Mouse (Mus musculus) retina, postnatal 7 days (tissue): ENCODE measurements around the gene Ttll11.

Experiments used
- DNase-seq: peaks from one replicate; pipeline ENCODE4 v3.0.0-alpha.2; 2012; ENCODE audit warnings: low read depth, low spot score

Gene Ttll11

DNA sequence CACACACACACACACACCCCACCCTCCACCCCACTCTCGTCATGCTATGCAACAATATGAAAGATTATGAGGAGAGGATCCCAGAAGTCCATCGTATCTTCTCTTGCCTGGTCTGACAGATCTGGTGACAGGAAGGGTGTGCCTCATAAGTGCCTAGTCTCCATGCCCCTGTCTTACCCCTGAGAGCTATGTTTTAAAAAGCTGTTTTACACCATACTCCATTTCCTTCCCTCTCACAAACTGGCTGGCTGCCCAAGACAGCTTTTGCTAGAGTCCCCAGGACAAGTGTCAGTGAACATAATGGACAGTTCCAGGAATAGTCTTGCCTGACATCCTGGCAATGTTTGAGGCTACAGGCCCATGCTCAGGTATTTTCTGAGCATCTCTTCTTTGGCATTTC lies 78.9 kb downstream of the Ttll11 start:
- DNase-seq, result no peak

DNA sequence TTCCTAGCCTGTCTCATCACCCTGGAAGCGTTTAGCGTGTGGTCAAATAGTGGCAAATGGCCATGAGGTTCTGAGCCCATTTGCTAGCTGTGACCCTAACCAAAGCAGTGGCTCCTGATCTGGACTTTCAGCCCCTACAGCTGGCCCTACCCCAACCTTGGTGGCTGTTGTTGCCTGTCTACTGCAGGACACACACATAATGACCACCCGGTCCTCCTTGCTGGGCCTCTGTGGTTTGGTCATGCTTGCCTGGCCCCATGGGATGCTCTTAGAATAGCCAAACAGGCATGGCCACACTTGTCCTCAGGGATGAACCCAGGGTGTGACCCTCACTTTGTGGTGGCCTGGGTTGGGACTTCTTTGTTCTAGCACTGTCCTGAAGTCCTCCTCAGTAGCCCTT lies 80.0 kb downstream of the Ttll11 start:
- DNase-seq, result no peak

DNA sequence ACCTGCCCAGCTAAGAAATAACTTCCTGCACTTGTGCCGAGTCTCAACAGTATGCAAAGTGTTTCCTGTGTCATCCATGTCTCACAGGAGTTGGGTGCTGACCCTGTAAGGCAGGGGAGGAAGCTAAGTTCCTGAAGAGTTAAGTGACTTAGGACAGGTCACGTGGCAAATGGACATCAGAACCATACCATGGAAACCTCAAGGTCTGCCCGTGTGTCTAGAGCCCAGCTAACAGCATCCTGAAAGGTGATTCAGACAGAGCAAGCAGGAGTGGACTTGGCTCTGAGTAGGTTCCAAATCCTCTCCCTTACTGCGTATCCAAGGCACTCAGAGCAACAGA lies 80.6 kb downstream of the Ttll11 start:
- DNase-seq, result no peak

DNA sequence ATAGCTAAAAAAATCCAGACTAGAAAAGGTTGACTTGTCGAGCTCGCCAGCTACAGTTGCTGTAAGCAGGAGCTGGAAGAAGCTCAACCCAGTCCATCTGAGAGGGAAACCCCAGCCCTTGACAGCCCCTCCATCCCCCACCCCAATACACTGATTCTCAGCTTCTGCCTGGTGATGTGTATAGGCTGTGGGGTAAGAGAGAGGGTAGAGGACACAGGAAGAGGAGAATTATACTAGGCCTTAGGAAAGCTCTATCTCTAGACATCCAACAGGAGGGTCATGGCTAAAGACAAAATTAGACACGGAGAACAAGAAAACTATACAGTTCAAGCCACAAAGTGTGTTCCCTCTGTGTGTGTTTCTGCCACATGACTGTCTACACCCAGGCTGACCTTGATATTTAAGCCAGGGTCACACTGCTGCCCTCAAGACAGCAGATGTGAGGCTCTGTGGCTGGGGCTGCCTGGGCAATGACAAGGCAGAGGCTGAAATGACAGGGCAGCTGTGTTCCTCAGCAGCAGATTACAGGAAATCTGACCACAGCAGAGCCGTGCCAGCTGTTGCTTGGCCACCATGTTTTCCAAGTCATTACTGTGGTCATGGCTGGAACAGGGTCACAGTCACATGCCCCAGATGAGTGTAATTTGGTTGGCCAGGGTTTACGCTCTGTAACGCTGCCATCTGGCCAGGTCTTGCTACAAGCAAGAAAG lies 81.1 kb downstream of the Ttll11 start:
- no peak for DNase-seq

DNA sequence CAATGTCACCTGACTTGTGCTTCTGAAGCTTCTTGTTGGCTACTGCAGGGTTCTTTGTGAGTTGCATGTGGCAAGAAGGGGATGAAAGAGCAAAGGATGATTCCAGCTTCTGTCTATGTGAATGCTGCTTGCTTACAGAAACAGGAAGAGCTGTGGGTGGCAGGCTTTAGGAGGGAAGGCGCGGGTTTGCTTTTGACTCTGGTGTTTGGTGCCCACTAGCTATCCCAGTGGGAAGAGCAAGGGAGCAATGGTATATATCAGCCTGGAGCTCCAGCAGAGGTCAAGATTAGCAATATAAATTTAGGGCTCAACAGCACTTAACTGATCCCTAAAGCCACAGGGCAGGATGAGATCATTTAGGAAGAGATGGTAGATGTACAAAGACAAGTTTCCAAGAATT lies 82.6 kb downstream of the Ttll11 start:
- no peak for DNase-seq

DNA sequence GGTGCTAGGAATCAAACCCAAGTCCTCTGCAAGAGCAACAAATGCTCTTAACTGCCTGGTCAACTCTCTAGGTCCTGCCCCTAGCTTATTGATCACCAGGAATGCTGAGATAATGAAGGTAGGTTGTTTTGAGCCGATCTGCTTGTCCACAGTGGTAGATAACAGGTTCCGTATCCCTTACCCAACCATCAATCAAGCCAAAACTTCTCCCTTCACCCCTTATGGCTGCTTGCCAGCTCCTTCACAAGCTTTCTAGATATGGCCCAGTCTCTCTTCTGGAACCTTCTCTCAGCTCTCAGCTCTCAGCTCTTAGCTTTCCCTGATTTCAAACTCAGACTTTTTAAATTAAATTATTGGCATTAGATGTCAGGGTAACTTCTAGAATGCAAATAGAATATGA lies 85.2 kb downstream of the Ttll11 start:
- DNase-seq, result no peak

DNA sequence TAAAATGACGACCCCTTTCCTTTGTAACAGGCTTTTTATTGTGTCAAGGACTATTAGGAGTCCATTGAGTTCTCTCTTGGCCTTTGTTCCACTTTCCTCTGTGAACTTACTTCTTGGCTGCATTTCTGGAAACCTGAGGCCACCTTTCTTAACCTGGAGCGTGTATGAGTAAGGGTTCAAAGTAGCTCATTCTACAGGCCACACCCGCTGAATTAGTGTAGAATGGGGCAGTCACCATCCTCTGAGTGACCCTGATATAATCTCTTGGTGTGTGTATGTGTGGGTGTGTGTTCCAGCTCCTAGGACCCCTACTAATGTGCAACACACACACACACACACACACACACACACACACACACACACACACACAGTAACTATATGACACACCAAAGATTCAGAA lies 89.1 kb downstream of the Ttll11 start:
- no peak for DNase-seq

DNA sequence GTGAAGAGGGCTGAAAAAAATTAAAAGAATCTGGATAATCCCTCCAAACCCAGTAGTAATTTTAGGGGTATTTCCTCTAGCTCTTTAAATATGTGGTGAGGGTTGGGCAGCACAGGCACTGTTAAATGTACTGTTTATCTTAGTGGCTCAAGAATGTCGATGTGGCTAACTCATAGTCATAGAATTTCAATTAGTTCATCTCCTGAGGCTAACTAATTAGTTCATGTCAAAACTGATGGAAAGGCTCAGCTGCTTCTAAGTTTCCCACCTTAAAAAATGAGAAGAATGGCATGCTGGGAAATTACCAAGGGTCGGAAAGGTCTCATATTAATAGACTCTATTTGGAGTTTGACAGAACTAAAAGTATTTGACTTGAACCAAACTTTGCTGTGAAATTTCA lies 89.9 kb downstream of the Ttll11 start:
- DNase-seq, result no peak

DNA sequence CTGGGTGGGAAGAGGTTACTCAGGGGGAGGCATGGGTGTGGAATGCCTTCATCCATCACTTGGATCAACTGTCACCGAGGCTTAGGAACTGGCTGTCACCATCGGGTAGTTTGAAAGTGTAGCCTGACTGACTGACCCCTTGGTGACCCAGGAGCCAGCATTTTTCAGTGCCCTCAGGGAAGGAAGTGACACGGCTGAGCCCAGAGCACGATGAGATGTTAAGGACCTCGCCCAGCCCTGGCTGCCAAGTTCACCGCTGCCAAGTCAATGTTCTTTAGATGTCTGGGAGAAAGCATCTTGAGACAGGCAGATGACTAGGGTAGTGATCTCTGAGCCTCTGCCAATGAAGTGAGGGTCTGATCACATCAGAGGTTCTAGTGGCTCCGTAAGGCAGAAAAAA lies 95.4 kb downstream of the Ttll11 start:
- no peak for DNase-seq

DNA sequence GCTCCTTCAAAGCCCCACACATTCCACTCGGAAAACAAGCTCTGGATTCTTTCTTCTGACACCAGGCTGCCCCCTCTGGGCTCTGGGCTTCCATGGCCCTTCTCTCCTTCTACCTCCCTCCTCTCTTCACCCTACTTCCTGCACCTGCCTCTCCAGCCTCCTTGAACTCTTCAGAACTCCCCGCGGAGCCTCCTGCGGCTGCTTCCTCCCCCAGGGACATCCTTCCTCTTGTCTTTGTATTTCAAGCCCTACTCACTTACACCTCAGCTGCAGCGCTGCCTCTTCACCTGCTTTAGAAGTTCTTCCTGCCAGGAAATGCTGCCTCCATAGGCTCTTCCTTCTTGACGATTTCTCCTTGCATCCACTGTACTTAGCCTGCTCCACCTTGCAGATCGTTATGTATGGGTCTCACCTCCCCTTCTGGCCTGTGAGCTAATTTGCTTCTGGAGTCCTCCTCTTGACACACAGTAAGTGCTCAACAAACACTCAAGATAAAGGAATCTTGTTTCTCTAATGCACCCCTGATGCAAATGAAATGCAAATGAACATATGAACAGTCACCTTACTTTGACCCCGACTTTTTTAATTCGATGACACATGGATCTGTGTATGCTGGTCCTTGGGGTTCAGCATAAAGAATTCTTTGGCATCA lies 97.3 kb downstream of the Ttll11 start:
- DNase-seq, result no peak

DNA sequence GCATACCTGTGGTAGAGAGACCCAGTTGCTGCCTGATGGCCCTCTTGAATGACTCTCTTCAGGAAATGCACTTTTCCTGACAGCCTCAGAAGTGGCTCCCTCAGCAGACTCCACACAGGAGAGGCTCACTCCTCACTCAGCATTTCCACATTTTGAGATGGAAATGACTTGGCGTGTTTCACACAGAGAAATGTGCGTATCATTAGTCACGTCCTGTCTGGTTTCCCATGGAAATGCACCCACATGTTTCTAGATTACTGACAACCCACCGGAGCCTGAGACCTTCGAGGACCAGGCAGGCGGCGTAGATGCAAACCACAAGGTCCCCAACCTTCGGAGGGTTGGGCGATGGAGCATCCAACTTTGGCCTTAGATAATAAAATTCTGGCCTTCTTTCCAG lies 97.8 kb downstream of the Ttll11 start:
- DNase-seq, result no peak

DNA sequence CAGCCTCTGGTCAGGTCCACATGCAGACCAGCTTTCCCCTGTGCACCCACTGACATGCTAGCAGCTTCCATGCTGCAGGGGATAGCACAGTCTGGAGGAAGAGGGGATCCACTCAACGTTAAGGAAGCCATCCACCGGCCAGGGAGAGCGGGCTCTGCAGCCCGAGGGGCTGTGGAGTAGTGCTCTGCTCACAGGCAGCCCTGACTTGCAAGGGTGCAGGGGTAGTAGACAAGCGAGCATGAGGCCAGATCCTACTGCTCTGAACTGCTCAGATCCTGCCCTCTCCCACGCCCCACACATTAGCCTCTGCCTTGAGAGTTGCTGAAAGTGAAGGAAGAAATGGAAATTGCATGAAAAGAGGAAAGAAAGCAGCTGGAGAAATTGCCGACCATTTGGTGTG lies 99.4 kb downstream of the Ttll11 start:
- no peak for DNase-seq

DNA sequence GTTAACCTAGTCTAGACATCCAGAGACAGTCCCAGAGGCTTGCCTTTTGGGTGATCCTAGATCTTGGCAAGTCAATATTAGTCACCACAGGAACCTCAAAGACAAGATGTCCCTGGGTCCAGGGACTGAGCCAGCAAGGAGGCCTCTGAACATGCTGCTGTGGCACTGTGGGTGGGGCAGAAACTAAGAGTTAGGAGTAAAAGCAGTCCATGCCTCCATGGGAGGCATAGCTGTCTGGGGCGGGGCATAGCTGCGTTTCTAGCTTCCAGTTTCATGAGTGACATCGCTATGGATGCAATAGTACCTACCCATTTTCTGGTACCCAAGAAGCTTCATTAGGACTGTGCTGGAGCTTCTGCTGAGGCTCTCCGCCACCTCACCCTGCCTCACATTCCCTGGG lies 99.8 kb downstream of the Ttll11 start:
- DNase-seq, result no peak

DNA sequence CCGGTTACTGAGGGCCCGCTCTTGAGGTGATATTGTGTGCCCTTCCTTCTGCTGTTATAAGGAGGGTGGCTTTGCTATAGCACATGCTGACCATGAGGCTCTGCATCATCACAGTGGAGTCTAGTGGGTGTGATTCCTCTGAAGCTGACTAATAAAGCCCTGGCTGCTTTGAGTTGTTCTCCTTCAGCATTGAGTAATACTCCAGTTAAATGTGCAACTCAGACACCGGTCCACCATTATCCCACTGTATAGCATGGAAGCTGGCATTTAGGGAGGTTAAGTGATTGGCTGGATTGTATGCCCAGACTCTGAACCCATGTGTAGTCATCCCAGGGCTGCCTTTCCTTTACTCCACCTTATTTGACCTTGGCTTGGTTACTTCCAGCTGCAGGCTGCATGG lies 101.2 kb downstream of the Ttll11 start:
- DNase-seq, result no peak

DNA sequence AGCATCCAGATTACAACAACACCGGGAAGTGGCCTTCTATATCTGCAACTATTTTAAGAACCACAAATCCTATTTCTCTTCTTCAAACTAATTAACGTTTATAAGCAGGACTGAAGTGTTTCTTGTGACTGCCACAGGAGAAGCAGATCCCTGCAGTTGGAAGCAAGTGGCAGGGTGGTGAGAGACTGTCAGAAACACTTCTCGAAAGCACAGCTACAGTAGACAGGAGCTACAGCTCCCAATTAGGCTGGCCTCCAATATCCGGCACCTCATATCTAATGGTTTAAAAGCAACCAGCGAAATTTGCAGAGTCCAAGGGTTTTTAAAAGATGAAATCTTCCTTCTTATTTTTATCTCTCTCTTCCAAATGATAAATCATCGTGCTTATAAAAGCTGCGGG lies 104.1 kb downstream of the Ttll11 start:
- DNase-seq, result no peak

DNA sequence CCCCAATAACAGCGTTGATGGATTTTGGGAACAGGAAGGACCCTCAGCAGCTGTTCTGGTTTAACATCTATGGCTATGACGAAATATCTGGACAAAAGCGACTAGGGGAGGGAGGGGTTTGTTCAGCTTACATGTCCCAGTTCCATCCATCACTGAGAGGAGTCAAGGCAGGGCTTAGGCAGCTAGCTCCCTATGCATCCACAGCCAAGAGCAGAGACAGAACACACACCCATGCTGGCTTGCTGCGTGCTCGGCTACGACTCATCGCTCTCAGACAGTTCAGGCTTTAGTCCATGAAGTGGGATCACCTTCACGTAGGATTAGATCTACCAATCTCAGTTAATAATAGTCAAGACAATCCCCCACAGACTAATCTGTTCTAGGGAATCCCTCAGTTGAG lies 105.3 kb downstream of the Ttll11 start:
- no peak for DNase-seq

DNA sequence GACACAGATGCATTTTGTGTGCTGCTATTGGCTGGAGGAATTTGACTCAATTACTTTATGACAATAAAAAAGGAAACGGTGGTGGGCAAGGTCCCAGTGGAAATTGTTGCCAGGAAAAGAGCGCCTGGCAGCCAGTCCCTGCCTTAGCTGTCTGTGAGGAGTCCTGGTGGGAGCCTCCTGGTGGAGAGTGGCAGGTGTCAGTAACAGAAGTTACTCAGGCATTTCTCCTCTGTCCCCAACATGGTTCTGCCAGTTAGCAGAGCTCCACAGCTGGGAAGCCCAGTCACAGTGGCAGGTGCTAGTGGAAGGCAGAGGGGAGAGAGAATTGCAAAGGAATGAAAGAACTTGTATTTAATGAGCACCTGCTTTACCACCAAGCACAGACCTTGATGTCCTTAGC lies 110.5 kb downstream of the Ttll11 start:
- DNase-seq, result no peak

DNA sequence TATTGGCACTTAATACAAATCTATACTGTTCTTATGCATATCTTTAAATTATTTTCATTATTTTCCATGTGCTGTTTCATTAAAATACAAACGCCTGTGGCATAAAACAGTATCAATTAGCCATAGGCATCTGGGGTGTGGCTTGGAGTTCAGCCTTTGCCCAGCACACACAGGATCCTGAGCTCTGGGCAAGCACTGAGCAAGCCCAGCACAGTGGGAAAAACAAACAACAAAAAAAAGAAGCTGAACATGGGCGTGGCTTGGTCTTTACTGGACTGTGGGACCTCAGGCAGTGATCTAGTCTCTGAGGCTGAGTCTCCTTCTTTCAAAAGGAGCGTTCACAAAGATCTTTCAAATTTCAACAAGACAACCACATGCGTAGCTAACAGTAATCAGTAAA lies 116.4 kb downstream of the Ttll11 start:
- DNase-seq, result no peak

DNA sequence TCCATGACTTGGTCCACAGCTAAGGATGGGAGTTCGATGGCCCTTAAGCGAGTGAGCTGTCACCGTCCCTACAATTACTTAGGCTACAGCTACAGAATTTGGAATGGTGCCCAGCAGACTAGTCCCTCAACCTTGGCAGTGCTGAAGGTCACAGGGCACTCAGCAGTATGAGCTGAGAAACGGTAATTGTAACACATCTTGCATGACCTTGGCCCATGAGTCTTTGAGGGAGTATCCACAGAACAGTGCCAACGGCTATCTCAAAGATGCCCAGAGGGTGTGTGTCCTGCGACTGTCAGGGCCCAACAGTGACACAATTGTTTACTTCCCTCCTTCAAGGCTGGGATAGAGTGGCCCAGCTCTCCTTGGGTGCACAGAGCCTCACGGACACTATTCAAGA lies 118.5 kb downstream of the Ttll11 start:
- DNase-seq, result no peak

DNA sequence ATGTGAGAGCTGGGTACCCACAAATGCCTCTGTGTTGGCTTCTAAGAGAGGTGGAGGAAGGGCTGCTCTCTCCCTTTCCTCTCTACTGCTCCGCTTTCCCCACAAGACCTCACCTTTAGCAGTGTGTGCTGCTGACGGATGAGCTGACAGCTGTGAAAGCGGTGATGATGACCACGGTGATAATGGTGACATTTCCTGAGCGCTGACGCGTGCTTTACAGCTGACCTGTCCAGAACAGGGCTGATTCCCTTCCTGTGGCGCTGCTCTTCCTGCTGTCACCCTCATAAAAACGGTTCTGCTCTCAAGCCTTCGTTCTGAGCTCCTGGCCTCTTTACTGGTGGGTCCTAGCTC lies 119.3 kb downstream of the Ttll11 start:
- DNase-seq, result no peak

DNA sequence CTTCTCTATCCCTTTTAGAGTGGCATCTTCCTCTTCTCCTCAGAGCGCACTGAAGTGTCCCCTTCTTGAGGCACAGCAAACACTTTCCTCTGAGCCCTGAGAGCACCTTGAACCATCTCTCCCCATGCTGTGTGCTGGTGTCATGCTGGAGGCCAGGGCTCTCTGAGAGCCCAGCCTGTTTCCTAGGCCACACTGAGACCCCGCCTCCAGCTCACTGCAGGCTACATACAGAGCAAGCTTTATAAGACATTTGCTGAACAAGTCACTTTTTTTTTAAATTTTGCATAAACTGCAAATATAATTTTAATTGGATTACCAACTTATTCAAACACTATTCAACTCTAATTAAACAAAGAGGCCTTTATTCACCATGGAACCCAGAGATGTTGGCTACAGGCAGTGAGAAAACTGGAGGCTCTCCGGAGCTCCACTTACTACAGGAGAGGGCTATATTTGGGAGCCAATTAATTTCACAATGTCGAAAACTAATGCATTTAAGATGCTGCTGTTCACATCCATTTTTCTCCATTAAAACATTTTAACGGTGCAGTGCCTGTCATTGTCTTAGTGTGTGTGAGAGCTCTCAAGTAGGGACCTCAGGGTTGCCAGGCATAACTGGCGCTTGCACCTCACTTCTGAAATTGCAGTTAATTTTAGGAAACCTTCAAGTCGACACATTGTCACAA lies 119.9 kb downstream of the Ttll11 start:
- no peak for DNase-seq

DNA sequence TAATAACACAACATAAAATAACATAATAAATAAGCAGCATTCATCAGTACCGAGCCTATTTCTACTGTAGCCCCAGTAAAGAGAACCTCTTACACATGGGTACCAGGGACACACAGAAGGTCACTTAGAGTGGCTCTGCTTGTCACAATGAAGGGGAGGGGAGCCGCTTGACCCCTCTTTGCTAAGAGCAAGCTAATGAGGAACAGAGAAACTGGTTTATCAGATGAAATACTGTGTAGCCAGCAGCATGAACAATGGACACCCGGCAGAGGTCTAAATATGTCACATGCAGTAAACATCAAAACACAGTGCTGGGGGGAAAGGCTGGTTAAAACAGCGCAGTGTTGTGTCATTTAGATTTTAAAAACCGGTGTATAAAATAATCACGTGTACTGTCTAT lies 121.4 kb downstream of the Ttll11 start:
- no peak for DNase-seq

DNA sequence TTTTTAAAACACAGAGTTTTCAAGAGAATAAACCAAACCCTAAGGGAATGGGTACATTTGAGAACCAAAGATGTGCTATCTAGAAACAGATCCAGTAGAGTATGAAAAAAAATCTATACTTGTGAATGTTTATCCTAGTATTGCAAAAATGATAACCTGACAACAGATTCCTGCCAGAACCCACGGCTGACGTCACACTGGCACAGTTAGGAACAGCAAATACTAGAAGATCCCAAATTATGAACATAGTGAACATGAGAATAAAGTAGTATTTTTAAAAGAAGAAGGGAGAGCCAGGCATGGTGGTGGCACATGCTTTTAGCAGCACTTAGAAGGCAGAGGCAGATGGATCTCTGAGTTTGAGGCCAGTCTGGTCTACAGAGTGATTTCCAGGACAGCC lies 122.8 kb downstream of the Ttll11 start:
- no peak for DNase-seq
